Mouse (Mus musculus) adipose tissue, adult 10 weeks (tissue): ENCODE measurements around the gene Rnase12. TPM values are rescaled to one million over a fixed set of nuclear protein-coding genes. Genes with fewer than 3 reads are reported as not detected.

Experiments
- polyA plus RNA-seq: library from polyadenylated mRNA; stranded (reverse); fragments of 350-450 nt; fragmentation: Illumina TruSeq; extraction: RNeasy Lipid Tissue Mini Kit (QIAGEN cat#74804); gene quantifications from one replicate; pipeline ENCODE4 v1.2.3, GENCODE M21; 2014; ENCODE audit warnings: low read depth, low replicate concordance

Rnase12 gene
- 742 TPM for polyA plus RNA-seq

GRCm38 (mm10) chr14:51057401-51057831 is at the start of gene Rnase12:
TSS of gene Rnase12 (minus strand) at chr14:51057661.

GRCm38 (mm10) chr14:51090921-51091900 is 33.8 kb upstream of the Rnase12 start, which contains the start of the genes Rnase4 and Ang:
TSS of gene Rnase4 (plus strand) at chr14:51091077.
TSS of gene Ang (plus strand) at chr14:51091150.

GRCm38 (mm10) chr14:51074335-51074734 is 16.9 kb upstream of the Rnase12 start, which contains the start of gene Olfr750:
TSS of gene Olfr750 (minus strand) at chr14:51074435.

GRCm38 (mm10) chr14:51050063-51050462 is 7.4 kb downstream of the Rnase12 start, which contains the start of gene Rnase11:
TSS of gene Rnase11 (minus strand) at chr14:51050163.

GRCm38 (mm10) chr14:51041769-51042168 is 15.7 kb downstream of the Rnase12 start, which contains the start of gene Rnase9:
TSS of gene Rnase9 (minus strand) at chr14:51041869.

GRCm38 (mm10) chr14:51007152-51007801 is 50.2 kb downstream of the Rnase12 start, which contains the start of gene Rnase10:
TSS of gene Rnase10 (plus strand) at chr14:51007751.

Other genes starting within 250 kb of the Rnase12 start
- gene Ccnb1ip1, start 249.9 kb downstream of the Rnase12 start, polyA plus RNA-seq: not detected
- gene Parp2, start 249.8 kb downstream of the Rnase12 start, polyA plus RNA-seq: 33.7 TPM
- gene Tep1, start 187.1 kb downstream of the Rnase12 start, polyA plus RNA-seq: 28.4 TPM
- 1.9 TPM for gene Klhl33, start 160.2 kb downstream of the Rnase12 start, polyA plus RNA-seq
- gene Osgep, start 132.8 kb downstream of the Rnase12 start, polyA plus RNA-seq: 66.1 TPM
- gene Apex1, start 132.7 kb downstream of the Rnase12 start, polyA plus RNA-seq: 65.9 TPM
- gene Pip4p1, start 126.8 kb downstream of the Rnase12 start, polyA plus RNA-seq: 62.6 TPM
- 85.6 TPM for gene Pnp, start 126.6 kb downstream of the Rnase12 start, polyA plus RNA-seq
- 94.9 TPM for gene Gm49342, start 113.1 kb downstream of the Rnase12 start, polyA plus RNA-seq
- 6.4 TPM for gene Pnp2, start 101.7 kb downstream of the Rnase12 start, polyA plus RNA-seq
- 2,147 TPM for gene Rnase10, start 49.9 kb downstream of the Rnase12 start, polyA plus RNA-seq
- gene Rnase9, start 15.8 kb downstream of the Rnase12 start, polyA plus RNA-seq: 2,038 TPM
- 24.1 TPM for gene Rnase11, start 7.5 kb downstream of the Rnase12 start, polyA plus RNA-seq
- not detected for gene Olfr750, start 16.8 kb upstream of the Rnase12 start, polyA plus RNA-seq
- 182 TPM for gene Rnase4, start 33.4 kb upstream of the Rnase12 start, polyA plus RNA-seq
- gene Ang, start 33.5 kb upstream of the Rnase12 start, polyA plus RNA-seq: 18.2 TPM
- gene Eddm3b, start 56.8 kb upstream of the Rnase12 start, polyA plus RNA-seq: 270 TPM
- gene Rnase6, start 66.2 kb upstream of the Rnase12 start, polyA plus RNA-seq: 13.8 TPM
- gene Rnase1, start 89.1 kb upstream of the Rnase12 start, polyA plus RNA-seq: 1.8 TPM
- gene Rnase2b, start 104.6 kb upstream of the Rnase12 start, polyA plus RNA-seq: not detected
- gene Ang2, start 141.5 kb upstream of the Rnase12 start, polyA plus RNA-seq: not detected
- gene Ear14, start 145.7 kb upstream of the Rnase12 start, polyA plus RNA-seq: not detected
- 1.1 TPM for gene Rnase2a, start 198.5 kb upstream of the Rnase12 start, polyA plus RNA-seq